Mouse (Mus musculus) neutrophil, adult 59 days (primary cell): ENCODE results near the gene Cacng1. TPM values are rescaled to one million over a fixed set of nuclear protein-coding genes. Genes with fewer than 3 reads are reported as not detected.

Experiments
- total RNA-seq, 2 experiments: library from RNA; stranded (reverse); gene quantifications; 1 replicate in 1 of 2; 2 replicates in 1 of 2; pipeline ENCODE4 v1.2.4; 2023

Cacng1 gene
- not detected for total RNA-seq

GRCm38 (mm10) chr11:107716332-107716938 lies at the start of gene Cacng1:
Cacng1 (minus strand) TSS chr11:107716522.

Other genes with a start within 250 kb of the Cacng1 start
- 10 to 100 TPM; 29.9 to 36.8 TPM for gene Pitpnc1, start 245.8 kb downstream of the Cacng1 start, total RNA-seq
- gene Psmd12, start 237.0 kb downstream of the Cacng1 start, total RNA-seq, result 10 to 100 TPM; 30.9 to 31.0 TPM
- 10 to 100 TPM; 23.9 to 26.4 TPM for gene Helz, start 168.6 kb downstream of the Cacng1 start, total RNA-seq
- gene Cacng4, start 78.0 kb upstream of the Cacng1 start, total RNA-seq, result not detected
- not detected for gene Cacng5, start 198.5 kb upstream of the Cacng1 start, total RNA-seq